Mouse (Mus musculus): ENCODE results near the gene Arx.

Arx gene

GRCm38 (mm10) chrX:93286291-93286893 lies at the start of gene Arx:
Arx (plus strand) TSS chrX:93286445.
- DNase-seq (ENCODE audit: low spot score): no peak

DNA sequence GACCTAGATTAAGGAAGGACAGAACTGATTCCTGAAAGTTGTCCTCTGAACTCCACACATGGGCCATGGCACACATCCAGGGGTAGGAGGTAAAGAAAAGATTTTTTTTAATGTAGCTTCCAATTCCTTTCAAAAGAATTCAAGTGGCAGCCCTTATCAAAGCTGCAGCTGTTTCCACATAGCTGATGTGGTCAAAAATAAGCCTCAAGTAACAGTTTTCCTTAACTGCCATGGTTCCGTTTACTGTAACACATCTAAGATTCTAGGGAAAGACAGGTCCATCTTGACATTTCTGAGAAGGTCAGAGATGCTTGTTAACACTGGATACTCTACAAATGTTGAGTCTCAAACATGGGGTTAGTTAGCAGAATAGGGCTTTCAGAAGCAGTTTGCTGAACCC lies 34.9 kb upstream of the Arx start:
- DNase-seq (ENCODE audit: low spot score): no peak

GRCm38 (mm10) chrX:93275689-93276088 lies 10.6 kb upstream of the Arx start:
- no peak for DNase-seq (ENCODE audit: low spot score)

- no peak for DNase-seq (ENCODE audit: low spot score)
These were observed 6.3 kb upstream of the Arx start for GRCm38 (mm10) chrX:93279940-93280339.

GRCm38 (mm10) chrX:93281028-93281723 lies 5.1 kb upstream of the Arx start:
- no peak for DNase-seq (ENCODE audit: low spot score)

DNA sequence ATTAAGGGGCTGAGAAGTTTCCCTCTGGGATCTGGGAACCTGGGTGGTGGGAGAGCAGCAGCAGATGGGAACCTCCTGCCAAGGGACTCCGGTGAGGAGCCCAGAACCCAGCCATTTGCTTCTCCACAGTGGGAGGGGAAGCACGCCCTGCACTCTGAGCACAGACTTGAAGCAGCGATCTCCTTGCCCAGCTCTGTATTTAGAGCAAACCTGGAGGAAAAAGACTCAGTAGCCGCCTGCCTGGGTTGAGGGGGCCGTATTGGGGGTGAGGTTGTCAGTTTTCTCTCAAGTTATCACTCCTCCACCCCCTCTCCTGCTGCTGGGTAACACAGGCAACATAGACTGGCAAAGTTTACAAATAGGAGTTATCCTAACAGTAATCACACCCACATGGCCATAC lies 4.5 kb upstream of the Arx start:
- DNase-seq (ENCODE audit: low spot score): no peak

- no peak for DNase-seq (ENCODE audit: low spot score)
These were observed 1.2 kb upstream of the Arx start for GRCm38 (mm10) chrX:93285091-93285490.

DNA sequence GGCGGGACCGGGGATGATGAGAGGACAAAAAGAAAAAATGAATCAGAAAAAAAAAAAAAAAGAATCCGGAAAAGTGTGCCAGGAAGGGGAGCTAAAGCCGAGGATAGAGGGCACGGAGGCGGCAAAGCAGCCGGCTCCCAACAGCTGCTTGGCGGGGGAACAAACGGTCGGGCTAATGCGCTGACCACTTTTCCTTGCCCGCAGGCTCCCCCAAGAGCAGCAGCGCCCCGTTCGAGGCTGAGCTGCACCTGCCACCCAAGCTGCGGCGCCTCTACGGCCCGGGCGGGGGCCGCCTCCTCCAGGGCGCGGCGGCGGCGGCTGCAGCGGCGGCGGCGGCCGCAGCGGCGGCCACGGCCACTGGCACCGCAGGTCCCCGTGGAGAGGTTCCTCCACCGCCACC lies 2.1 kb downstream of the Arx start:
- no peak for DNase-seq (ENCODE audit: low spot score)

- no peak for DNase-seq (ENCODE audit: low spot score)
These were observed 2.8 kb downstream of the Arx start for GRCm38 (mm10) chrX:93289076-93289475.

DNA sequence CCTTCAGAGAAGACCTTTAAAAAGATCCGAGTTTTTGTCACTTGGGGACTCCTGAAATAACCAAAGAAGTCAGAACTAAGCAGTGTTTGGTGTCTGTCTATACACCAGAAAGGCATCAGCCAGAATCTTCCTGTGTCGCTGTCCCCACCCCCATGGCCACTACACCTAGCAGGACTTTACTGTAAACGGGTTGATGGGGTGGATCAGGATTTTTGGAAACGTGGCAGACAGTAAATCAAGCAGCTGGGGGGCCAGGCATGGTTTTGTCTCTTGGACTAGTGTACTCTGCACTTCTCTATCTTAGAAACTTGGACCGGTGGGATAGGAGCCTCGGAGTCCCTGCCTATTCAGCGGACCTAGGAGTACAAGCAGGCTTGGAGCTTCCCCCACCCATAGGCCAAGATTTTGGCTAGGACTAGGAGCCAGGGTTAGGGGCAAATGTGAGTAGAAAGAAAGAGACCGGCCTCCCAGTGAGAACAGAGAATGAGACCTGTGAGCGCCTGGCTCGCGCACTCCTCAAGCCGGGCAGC lies 3.7 kb downstream of the Arx start:
- no peak for DNase-seq (ENCODE audit: low spot score)

GRCm38 (mm10) chrX:93292031-93292430 lies 5.8 kb downstream of the Arx start:
- DNase-seq (ENCODE audit: low spot score): no peak

GRCm38 (mm10) chrX:93294736-93295490 lies 8.7 kb downstream of the Arx start:
- no peak for DNase-seq (ENCODE audit: low spot score)

GRCm38 (mm10) chrX:93295819-93296218 lies 9.6 kb downstream of the Arx start:
- no peak for DNase-seq (ENCODE audit: low spot score)

- DNase-seq (ENCODE audit: low spot score): no peak
These were observed 10.8 kb downstream of the Arx start for GRCm38 (mm10) chrX:93297001-93297441.

DNA sequence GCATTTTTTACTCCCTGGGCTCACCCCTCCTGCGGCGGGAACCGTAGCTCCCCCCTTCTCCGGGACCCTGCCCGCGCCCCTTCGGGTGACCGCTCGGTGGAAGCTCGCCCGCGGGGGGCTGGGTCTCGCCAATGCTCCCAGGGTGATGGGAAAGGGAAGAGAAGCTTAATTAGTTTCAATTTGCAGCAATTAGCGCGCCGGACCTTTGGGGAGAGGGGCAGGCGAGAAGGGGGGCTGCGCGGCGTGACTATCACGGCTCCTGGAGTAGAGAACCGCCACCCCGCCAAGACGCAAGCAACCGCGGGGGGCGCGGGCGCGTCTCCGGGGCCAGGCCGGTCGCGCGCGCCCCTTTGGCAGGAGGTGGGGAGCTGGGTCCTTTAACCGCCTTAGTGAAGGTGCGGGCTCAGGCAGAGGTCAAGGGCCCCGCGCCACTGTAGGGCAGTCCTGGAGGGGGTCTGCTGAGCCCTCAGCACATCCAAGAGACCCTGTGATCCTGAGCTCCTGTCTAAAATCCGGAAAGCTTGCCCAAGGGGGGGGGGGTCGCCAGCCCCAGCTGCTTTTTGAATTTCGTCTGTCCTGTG lies 12.9 kb downstream of the Arx start:
- DNase-seq (ENCODE audit: low spot score): no peak

- no peak for DNase-seq (ENCODE audit: low spot score)
These were observed 13.5 kb downstream of the Arx start for GRCm38 (mm10) chrX:93299771-93300170.

- DNase-seq (ENCODE audit: low spot score): no peak
These were observed 14.1 kb downstream of the Arx start for GRCm38 (mm10) chrX:93300183-93300815.

DNA sequence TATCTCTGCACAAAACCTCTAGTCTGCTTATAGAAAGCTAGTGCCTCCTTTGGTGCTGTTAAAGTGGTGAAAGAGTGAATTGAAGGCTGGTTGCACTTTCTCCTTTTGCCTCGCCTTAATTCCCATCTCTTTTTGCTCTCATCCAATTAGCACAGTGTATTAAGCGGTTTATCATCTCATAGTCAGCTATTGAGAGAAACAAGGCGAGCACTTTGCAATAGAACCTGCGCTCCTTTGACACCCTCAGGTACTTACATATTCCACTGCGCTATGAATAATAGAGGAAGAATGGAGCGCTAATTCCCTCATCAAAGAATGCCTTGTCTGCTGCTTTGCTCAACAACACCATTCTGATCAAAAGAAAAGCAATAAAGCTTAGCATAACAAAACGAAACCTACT lies 15.6 kb downstream of the Arx start:
- no peak for DNase-seq (ENCODE audit: low spot score)

- DNase-seq (ENCODE audit: low spot score): no peak
These were observed 19.5 kb downstream of the Arx start for GRCm38 (mm10) chrX:93305780-93306179.

DNA sequence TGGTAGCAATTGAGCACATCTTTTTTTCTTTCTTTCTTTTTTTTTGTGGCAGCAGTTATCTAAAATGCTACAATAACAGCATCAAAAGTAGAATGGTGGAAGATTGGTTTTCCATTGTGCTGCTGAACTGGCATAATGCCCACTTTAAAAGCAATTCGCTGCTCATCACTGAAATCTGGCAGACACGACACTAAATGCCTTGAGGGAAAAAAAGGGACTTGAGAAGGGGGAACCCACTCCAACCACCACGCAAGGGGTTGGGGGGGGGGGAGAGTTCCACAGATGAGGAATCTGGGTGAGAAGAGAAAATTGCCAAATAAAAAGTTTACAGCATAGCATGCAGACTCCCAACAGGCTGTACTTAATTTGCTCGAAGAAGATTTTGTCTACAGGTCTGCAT lies 31.3 kb downstream of the Arx start:
- no peak for DNase-seq (ENCODE audit: low spot score)

DNA sequence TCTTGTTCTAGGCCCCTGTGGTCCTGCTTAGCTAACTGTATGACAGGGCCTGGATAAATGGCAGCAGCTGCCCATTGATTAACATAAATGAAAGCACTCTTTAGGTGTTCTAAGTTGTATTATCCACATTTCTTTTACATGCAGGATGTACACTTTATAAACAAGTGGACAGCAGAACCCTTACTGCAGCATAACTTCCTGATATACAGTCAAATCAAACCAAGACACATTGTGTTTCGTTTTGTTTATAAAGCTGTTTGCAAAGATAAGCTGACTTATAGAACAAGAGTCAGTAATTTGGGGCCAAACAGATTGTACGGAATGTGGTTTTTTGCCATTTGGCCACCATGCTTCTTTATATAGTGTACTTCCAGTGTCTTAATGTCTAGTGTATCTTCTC lies 33.7 kb downstream of the Arx start:
- DNase-seq (ENCODE audit: low spot score): no peak

GRCm38 (mm10) chrX:93321336-93321735 lies 35.1 kb downstream of the Arx start:
- no peak for DNase-seq (ENCODE audit: low spot score)

All from urinary bladder, postnatal 25 days (tissue).